Mouse (Mus musculus) forebrain, embryonic 14.5 days (tissue): ENCODE measurements around the gene Gm973. TPM values are rescaled to one million over a fixed set of nuclear protein-coding genes. Genes with fewer than 3 reads are reported as not detected.
A peak's percentile ranks its signal among the peaks of the same experiment; 100 is the strongest.

ENCODE experiments used
- ATAC-seq: fragments of 200-750 bp; cut with Nextera tagmentation; 2 replicates; pipeline ENCODE4 v1.8.0; 2017; ENCODE audit warnings: mild to moderate bottlenecking, moderate library complexity
- DNase-seq: peaks from one replicate; pipeline ENCODE4 v3.0.0-alpha.2; 2015; ENCODE audit warnings: low spot score
- H3K27ac ChIP-seq: fragments of 300-500 bp; sonication (generic); 2 replicates; pipeline ENCODE4 v1.5.1; 2014; ENCODE audit warnings: low read depth, mild to moderate bottlenecking, control low read depth, low read length, moderate library complexity
- H3K27me3 ChIP-seq: fragments of 300-500 bp; sonication (generic); replicated peaks from 2 replicates; pipeline ENCODE4 v1.6.1; 2014; ENCODE audit warnings: low read length, control low read depth, mixed read lengths; ENCODE audit not compliant: control insufficient read depth, insufficient read depth
- H3K36me3 ChIP-seq: fragments of 300-500 bp; sonication (generic); 2 replicates; pipeline ENCODE4 v1.6.1; 2014; ENCODE audit warnings: low read length, control low read depth; ENCODE audit not compliant: control insufficient read depth, insufficient read depth
- H3K4me1 ChIP-seq: fragments of 300-500 bp; sonication (generic); 2 replicates; pipeline ENCODE4 v1.6.1; 2014; ENCODE audit warnings: antibody characterized with exemption, low read length, control low read depth; ENCODE audit not compliant: control insufficient read depth, insufficient read depth
- H3K4me2 ChIP-seq: fragments of 300-500 bp; sonication (generic); 2 replicates; pipeline ENCODE4 v1.6.1; 2014; ENCODE audit warnings: mild to moderate bottlenecking, control low read depth, low read length
- H3K4me3 ChIP-seq: fragments of 300-500 bp; sonication (generic); 2 replicates; pipeline ENCODE4 v1.5.1; 2014; ENCODE audit warnings: low read depth, low read length, control low read depth
- H3K9ac ChIP-seq: fragments of 300-500 bp; sonication (generic); 2 replicates; pipeline ENCODE4 v1.6.1; 2014; ENCODE audit warnings: mild to moderate bottlenecking, low read length, control low read depth, moderate library complexity
- H3K9me3 ChIP-seq: fragments of 300-500 bp; sonication (generic); replicated peaks from 2 replicates; pipeline ENCODE4 v1.6.1; 2016; ENCODE audit warnings: low read length, control low read depth, mixed read lengths; ENCODE audit not compliant: control insufficient read depth
- WGBS: fragments of 180-500 bp; shearing (Covaris S2); extraction: QIAGEN DNeasy Blood & Tissue Kit; methylation state at CpG from one replicate; pipeline ENCODE4 v1.1.7; 2014; 5-methylcytosine and 5-hydroxymethylcytosine counted together
- polyA plus RNA-seq: library from polyadenylated mRNA; unstranded; fragments of >200 nt; fragmentation: Nextera tagmentation; extraction: Ambion mirVana; gene quantifications from 2 replicates; pipeline ENCODE4 v1.2.1, GENCODE M21; 2014

Gm973 gene
- polyA plus RNA-seq, 1 experiment from 2014 or later = 6.2 TPM

GRCm38 (mm10) chr1:59567521-59567920, 51.5 kb downstream of the Gm973 start:
- WGBS = 93% methylated on average over 4 of the region's 4 CpGs
- Histone ChIP-seq H3K4me1 (no peaks in the 10 kb centered on the region; the same call in 1 of the 2 replicates), H3K36me3 (no peaks in the 10 kb centered on the region), H3K9ac (no peak overlapping the region), H3K4me3 (no peak overlapping the region), H3K27me3 (no peaks in the 10 kb centered on the region), H3K4me2 (no peak overlapping the region), H3K9me3 (no peaks in the 10 kb centered on the region; the same call in 1 of the 2 replicates), H3K27ac (no peak overlapping the region)
- ATAC-seq (no peak), DNase-seq (no peak)

GRCm38 (mm10) chr1:59568283-59568682, 52.2 kb downstream of the Gm973 start:
- DNase-seq (no peak), ATAC-seq (no peak)
- no peaks in the 10 kb centered on the region; the same call in 1 of the 2 replicates for H3K9me3 ChIP-seq
- no peak overlapping the region for H3K4me3 ChIP-seq
- H3K36me3 ChIP-seq = no peaks in the 10 kb centered on the region
- H3K27me3 ChIP-seq = no peaks in the 10 kb centered on the region
- H3K9ac ChIP-seq = no peak overlapping the region
- H3K27ac ChIP-seq = no peak overlapping the region
- no peak overlapping the region for H3K4me2 ChIP-seq
- H3K4me1 ChIP-seq = no peaks in the 10 kb centered on the region; the same call in 1 of the 2 replicates
- 98% methylated on average over 1 of the region's 1 CpGs for WGBS

GRCm38 (mm10) chr1:59569301-59569700, 53.2 kb downstream of the Gm973 start:
- DNase-seq = no peak
- Histone ChIP-seq H3K4me2 (no peak overlapping the region), H3K4me3 (no peak overlapping the region), H3K36me3 (no peaks in the 10 kb centered on the region), H3K27me3 (no peaks in the 10 kb centered on the region), H3K9ac (no peak overlapping the region), H3K9me3 (no peaks in the 10 kb centered on the region), H3K4me1 (peaks cover 5% of the 10 kb centered on the region), H3K27ac (no peak overlapping the region)
- no peak for ATAC-seq
- WGBS = 88% methylated on average over 5 of the region's 5 CpGs

- peaks cover 6% of the 10 kb centered on the region for H3K4me1 ChIP-seq
- H3K27ac ChIP-seq = no peak overlapping the region
- no peaks in the 10 kb centered on the region for H3K36me3 ChIP-seq
- H3K4me3 ChIP-seq = no peak overlapping the region
- H3K27me3 ChIP-seq = no peaks in the 10 kb centered on the region
- H3K9me3 ChIP-seq = no peaks in the 10 kb centered on the region
- DNase-seq (no peak), ATAC-seq (no peak)
- no peak overlapping the region for H3K9ac ChIP-seq
- WGBS = 76% methylated on average over 4 of the region's 4 CpGs
- no peak overlapping the region for H3K4me2 ChIP-seq
These were observed 54.7 kb downstream of the Gm973 start for GRCm38 (mm10) chr1:59570767-59571166.

- peaks cover 6% of the 10 kb centered on the region for H3K4me1 ChIP-seq
- H3K9ac ChIP-seq = no peak overlapping the region
- no peak for ATAC-seq
- no peaks in the 10 kb centered on the region for H3K36me3 ChIP-seq
- no peak for DNase-seq
- H3K27ac ChIP-seq = no peak overlapping the region
- no peaks in the 10 kb centered on the region for H3K27me3 ChIP-seq
- H3K9me3 ChIP-seq = no peaks in the 10 kb centered on the region
- WGBS = 94% methylated on average over 3 of the region's 3 CpGs
- H3K4me2 ChIP-seq = no peak overlapping the region
- no peak overlapping the region for H3K4me3 ChIP-seq
These were observed 55.4 kb downstream of the Gm973 start for GRCm38 (mm10) chr1:59571502-59571901.

GRCm38 (mm10) chr1:59573843-59574242, 57.8 kb downstream of the Gm973 start:
- Histone ChIP-seq H3K4me2 (peak overlapping the region; percentile 47; the same call in 1 of the 2 replicates), H3K27me3 (no peaks in the 10 kb centered on the region), H3K27ac (peak overlapping the region; percentile 78), H3K9ac (no peak overlapping the region), H3K4me1 (peaks cover 6% of the 10 kb centered on the region), H3K9me3 (no peaks in the 10 kb centered on the region), H3K36me3 (no peaks in the 10 kb centered on the region), H3K4me3 (no peak overlapping the region)
- ATAC-seq = peak; percentile 18; the same call in 1 of the 2 replicates
- 59% methylated on average over 3 of the region's 3 CpGs for WGBS
- no peak for DNase-seq

- peak; percentile 90 for DNase-seq
- Histone ChIP-seq H3K4me1 (peaks cover 6% of the 10 kb centered on the region), H3K27me3 (no peaks in the 10 kb centered on the region), H3K27ac (peak overlapping the region; percentile 78), H3K9me3 (no peaks in the 10 kb centered on the region), H3K9ac (peak overlapping the region; percentile 52; the same call in 1 of the 2 replicates), H3K4me3 (peak overlapping the region; percentile 9), H3K4me2 (peak overlapping the region; percentile 47), H3K36me3 (no peaks in the 10 kb centered on the region)
- ATAC-seq = peak; percentile 94
- 6% methylated on average over 21 of the region's 21 CpGs for WGBS
These were observed 58.5 kb downstream of the Gm973 start for GRCm38 (mm10) chr1:59574262-59575187.

GRCm38 (mm10) chr1:59578770-59579169, 62.7 kb downstream of the Gm973 start:
- Histone ChIP-seq H3K9me3 (no peaks in the 10 kb centered on the region), H3K4me3 (no peak overlapping the region), H3K4me2 (no peak overlapping the region), H3K27me3 (no peaks in the 10 kb centered on the region), H3K4me1 (peaks cover 4% of the 10 kb centered on the region), H3K27ac (no peak overlapping the region), H3K36me3 (no peaks in the 10 kb centered on the region), H3K9ac (no peak overlapping the region)
- DNase-seq (no peak), ATAC-seq (no peak)
- 88% methylated on average over 4 of the region's 4 CpGs for WGBS

- ATAC-seq (no peak), DNase-seq (no peak)
- Histone ChIP-seq H3K36me3 (no peaks in the 10 kb centered on the region), H3K27me3 (no peaks in the 10 kb centered on the region), H3K9ac (no peak overlapping the region), H3K4me2 (no peak overlapping the region), H3K4me3 (no peak overlapping the region), H3K9me3 (no peaks in the 10 kb centered on the region), H3K4me1 (peaks cover under 1% of the 10 kb centered on the region; the same call in 1 of the 2 replicates), H3K27ac (no peak overlapping the region)
- 91% methylated on average over 5 of the region's 5 CpGs for WGBS
These were observed 63.3 kb downstream of the Gm973 start for GRCm38 (mm10) chr1:59579327-59579726.
